Mouse (Mus musculus) sigmoid colon, adult 10 weeks (tissue): ENCODE results near the gene Chmp6. TPM values are rescaled to one million over a fixed set of nuclear protein-coding genes. Genes with fewer than 3 reads are reported as not detected.

Source experiments
- polyA plus RNA-seq: library from polyadenylated mRNA; stranded (reverse); fragments of 350-450 nt; fragmentation: Illumina TruSeq; extraction: RNeasy Lipid Tissue Mini Kit (QIAGEN cat#74804); gene quantifications from one replicate; pipeline ENCODE4 v1.2.3, GENCODE M21; 2014; ENCODE audit warnings: low read depth, low replicate concordance

The Chmp6 gene
- 1.8 TPM for polyA plus RNA-seq

GRCm38 (mm10) chr11:119913291-119913934 is at the start of gene Chmp6:
Gene Chmp6 (plus strand): TSS chr11:119913441.

GRCm38 (mm10) chr11:119942727-119943427 is 29.6 kb downstream of the Chmp6 start, which contains the start of gene Baiap2:
Gene Baiap2 (plus strand): TSS chr11:119942763.

Other genes with a start within 250 kb of the Chmp6 start
- 2.2 TPM for gene Baiap2, start 29.3 kb downstream of the Chmp6 start, polyA plus RNA-seq
- gene Aatk, start 133.7 kb downstream of the Chmp6 start, polyA plus RNA-seq = 0.25 TPM
- not detected for gene Cep131, start 173.4 kb downstream of the Chmp6 start, polyA plus RNA-seq
- gene Tepsin, start 185.3 kb downstream of the Chmp6 start, polyA plus RNA-seq = 2.3 TPM
- gene Ndufaf8, start 185.5 kb downstream of the Chmp6 start, polyA plus RNA-seq = 2.2 TPM
- 2.1 TPM for gene Slc38a10, start 237.9 kb downstream of the Chmp6 start, polyA plus RNA-seq